Mouse (Mus musculus): ENCODE results near the gene Slc2a10. TPM values are rescaled to one million over a fixed set of nuclear protein-coding genes. Genes with fewer than 3 reads are reported as not detected.
"Not testable (repeated sequence)": the region's sequence is repeated elsewhere in the genome, so short reads cannot be mapped to it uniquely, and the experiment has no call there.

The Slc2a10 gene
- total and polyA plus RNA-seq, 3 experiments: 3.8 to 5.8 (median 5.0) TPM

DNA sequence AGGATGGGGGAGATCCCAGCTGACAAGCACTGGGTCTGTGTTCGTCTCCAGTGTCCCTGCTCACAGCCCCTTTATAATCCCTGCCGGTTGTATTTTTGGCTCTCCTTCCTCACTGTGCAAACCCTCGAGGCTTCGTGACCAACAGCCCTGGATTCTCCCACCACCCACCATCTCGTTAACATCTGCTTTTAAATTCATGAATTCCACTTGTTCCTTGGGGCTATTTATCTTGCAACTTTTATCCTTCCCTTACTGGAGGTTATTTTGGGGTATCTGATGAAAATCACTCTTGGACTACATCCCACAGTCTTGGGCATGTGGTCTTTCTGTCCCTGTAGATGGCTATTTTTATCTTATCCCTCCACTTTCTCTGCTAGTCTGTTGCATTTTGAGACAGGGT lies 6.9 kb downstream of the Slc2a10 start:
- TF ChIP-seq POLR2A (IDR thresholded peaks at IDR 0.05; ENCODE audit: insufficient read depth, low read depth, low read length) (no peak), CTCF (IDR thresholded peaks at IDR 0.05) (no peak), EP300 (IDR thresholded peaks at IDR 0.05; ENCODE audit: insufficient read depth, low read depth, low read length) (no peak)
- DNase-seq: no peak
- 27% methylated on average over 5 of the region's 5 CpGs for WGBS
- H3K27me3 ChIP-seq (ENCODE audit: control insufficient read depth, insufficient read depth, low read length): no peaks in the 10 kb centered on the region
- H3K27ac ChIP-seq: no peak overlapping the region
- no peak overlapping the region for H3K9ac ChIP-seq (ENCODE audit: low read depth, low read length)
- intact Hi-C loops (cut with DNase I): no loop called here
- H3K79me2 ChIP-seq (replicated peaks; ENCODE audit: control insufficient read depth, insufficient read depth, low read length): no peaks in the 10 kb centered on the region
- no peak overlapping the region for H3K4me3 ChIP-seq
- H3K36me3 ChIP-seq (ENCODE audit: control insufficient read depth, insufficient read depth, low read length): no peaks in the 10 kb centered on the region
- no peaks in the 10 kb centered on the region for H3K4me1 ChIP-seq (ENCODE audit: control insufficient read depth, insufficient read depth, low read length)

DNA sequence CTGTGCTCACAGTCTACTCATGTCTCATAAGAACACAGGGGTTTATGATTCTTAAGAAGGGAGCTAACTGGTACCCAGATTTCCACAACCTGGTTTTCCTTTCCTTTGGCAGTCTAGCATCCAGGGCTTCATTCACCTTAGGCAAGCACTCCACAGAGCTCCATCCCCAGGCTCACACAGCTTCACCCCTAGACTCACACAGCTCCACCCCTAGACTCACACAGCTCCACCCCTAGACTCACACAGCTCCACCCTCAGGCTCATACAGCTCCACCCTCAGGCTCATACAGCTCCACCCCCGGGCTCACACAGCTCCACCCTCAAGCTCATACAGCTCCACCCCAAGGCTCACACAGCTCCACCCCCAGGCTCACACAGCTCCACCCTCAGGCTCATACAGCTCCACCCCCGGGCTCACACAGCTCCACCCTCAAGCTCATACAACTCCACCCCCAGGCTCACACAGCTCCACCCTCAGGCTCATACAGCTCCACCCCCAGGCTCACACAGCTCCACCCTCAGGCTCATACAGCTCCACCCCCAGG lies 7.4 kb downstream of the Slc2a10 start:
- H3K36me3 ChIP-seq (ENCODE audit: control insufficient read depth, insufficient read depth, low read length); H3K27me3 ChIP-seq (ENCODE audit: control insufficient read depth, insufficient read depth, low read length); H3K27ac ChIP-seq; H3K79me2 ChIP-seq (replicated peaks; ENCODE audit: control insufficient read depth, insufficient read depth, low read length); H3K4me1 ChIP-seq (ENCODE audit: control insufficient read depth, insufficient read depth, low read length); DNase-seq; intact Hi-C loops (cut with DNase I); H3K9ac ChIP-seq (ENCODE audit: low read depth, low read length); H3K4me3 ChIP-seq: not testable (repeated sequence)
- WGBS: 71% methylated on average over 2 of the region's 2 CpGs

DNA sequence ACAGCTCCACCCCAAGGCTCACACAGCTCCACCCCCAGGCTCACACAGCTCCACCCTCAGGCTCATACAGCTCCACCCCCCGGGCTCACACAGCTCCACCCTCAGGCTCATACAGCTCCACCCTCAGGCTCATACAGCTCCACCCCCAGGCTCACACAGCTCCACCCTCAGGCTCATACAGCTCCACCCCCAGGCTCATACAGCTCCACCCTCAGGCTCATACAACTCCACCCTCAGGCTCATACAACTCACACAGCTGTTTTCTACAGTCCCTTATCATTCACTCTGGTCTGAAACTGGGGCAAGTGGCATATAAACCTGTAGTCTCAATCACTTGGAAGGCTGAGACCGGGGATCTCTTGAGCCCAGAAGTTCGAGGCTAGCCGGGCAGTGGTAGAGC lies 7.9 kb downstream of the Slc2a10 start:
- H3K4me1 ChIP-seq (ENCODE audit: control insufficient read depth, insufficient read depth, low read length); H3K4me3 ChIP-seq; H3K79me2 ChIP-seq (replicated peaks; ENCODE audit: control insufficient read depth, insufficient read depth, low read length); H3K27me3 ChIP-seq (ENCODE audit: control insufficient read depth, insufficient read depth, low read length); intact Hi-C loops (cut with DNase I); H3K9ac ChIP-seq (ENCODE audit: low read depth, low read length); H3K27ac ChIP-seq; H3K36me3 ChIP-seq (ENCODE audit: control insufficient read depth, insufficient read depth, low read length); DNase-seq: not testable (repeated sequence)
- 73% methylated on average over 4 of the region's 4 CpGs for WGBS

DNA sequence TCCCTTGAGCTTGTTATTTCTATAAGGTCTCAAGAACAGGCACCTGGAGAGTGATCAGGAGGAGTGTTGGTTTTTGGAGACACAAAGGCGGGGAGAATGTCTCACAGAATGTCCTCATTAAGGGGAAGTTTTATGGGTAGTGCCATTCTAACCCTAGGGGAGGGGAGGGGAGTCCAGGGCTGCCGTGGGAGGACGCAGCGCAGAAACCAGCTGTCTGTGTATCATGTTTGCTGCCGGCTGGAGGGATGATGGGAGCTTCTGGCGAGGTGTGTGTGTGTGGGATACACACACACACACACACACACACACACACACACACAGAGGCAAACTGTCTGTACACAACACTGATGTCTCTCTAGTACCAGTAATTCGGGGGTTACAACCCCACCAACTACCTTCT lies 8.8 kb downstream of the Slc2a10 start:
- H3K27me3 ChIP-seq (ENCODE audit: control insufficient read depth, insufficient read depth, low read length): no peaks in the 10 kb centered on the region
- H3K36me3 ChIP-seq (ENCODE audit: control insufficient read depth, insufficient read depth, low read length): no peaks in the 10 kb centered on the region
- TF ChIP-seq CTCF (IDR thresholded peaks at IDR 0.05) (no peak), EP300 (IDR thresholded peaks at IDR 0.05; ENCODE audit: insufficient read depth, low read depth, low read length) (no peak), POLR2A (IDR thresholded peaks at IDR 0.05; ENCODE audit: insufficient read depth, low read depth, low read length) (no peak)
- H3K4me1 ChIP-seq (ENCODE audit: control insufficient read depth, insufficient read depth, low read length): no peaks in the 10 kb centered on the region
- H3K9ac ChIP-seq (ENCODE audit: low read depth, low read length): no peak overlapping the region
- no peak overlapping the region for H3K27ac ChIP-seq
- H3K4me3 ChIP-seq: no peak overlapping the region
- DNase-seq: no peak
- no peaks in the 10 kb centered on the region for H3K79me2 ChIP-seq (replicated peaks; ENCODE audit: control insufficient read depth, insufficient read depth, low read length)
- WGBS: 67% methylated on average over 7 of the region's 7 CpGs
- intact Hi-C loops (cut with DNase I): no loop called here

DNA sequence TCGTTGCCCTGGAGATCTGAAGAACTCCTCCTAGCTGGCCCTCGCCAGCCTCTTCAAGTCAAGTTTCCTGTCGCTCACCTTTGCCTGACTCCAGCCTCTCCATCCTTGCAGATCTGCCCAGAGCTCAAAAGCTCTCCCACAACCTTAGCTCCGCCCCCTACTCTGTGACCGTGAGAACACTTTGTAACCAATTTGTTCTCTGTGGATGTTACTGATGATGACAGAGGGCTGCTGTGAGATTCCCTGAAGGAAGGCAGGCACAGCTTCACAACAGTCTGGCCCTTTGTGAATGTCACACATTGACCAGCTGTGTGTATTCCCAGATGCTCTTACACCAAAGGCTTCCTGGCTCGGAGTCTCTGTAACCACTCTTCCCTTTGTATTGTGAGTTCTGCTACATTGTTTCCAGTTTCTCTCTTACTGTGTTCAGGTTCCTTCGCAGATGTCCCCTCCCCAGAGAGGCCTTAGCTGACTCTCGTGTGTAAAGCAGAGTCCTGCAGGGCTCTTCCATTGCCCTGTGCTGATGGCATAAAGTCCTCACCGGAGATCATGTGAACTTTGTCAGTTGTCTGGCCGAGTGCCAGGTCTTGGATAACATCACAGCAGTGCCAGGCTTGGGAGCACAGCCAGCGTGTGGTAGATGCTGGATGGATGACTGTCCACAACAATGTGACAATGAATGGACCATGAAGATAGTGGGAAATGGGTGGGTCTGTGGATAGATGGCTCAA lies 9.4 kb downstream of the Slc2a10 start:
- peak; percentile 38 to 51 for DNase-seq
- H3K36me3 ChIP-seq (ENCODE audit: control insufficient read depth, insufficient read depth, low read length): no peaks in the 10 kb centered on the region

DNA sequence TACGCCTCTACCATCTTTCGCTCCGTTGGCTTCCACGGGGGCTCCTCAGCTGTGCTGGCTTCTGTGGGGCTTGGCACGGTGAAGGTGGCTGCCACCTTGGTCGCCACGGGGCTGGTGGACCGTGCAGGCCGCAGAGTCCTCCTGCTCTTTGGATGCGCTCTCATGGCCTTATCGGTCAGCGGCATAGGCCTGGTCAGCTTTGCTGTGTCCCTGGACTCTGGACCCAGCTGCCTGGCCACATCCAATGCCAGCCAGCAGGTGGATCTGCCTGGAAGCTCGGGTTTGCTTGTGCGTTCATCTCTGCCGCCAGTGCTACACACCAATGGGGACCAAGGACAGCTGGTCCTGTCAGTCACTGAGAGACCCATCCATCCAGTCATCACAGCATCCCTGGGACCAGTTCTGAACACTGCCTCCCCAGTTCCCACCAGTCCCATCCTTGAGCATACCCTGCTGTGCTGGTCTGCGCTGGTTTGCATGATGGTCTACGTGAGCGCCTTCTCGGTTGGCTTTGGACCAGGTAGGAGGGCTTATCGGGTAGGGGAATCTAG lies 11.7 kb downstream of the Slc2a10 start:
- H3K4me3 ChIP-seq: no peak overlapping the region
- no peaks in the 10 kb centered on the region for H3K79me2 ChIP-seq (replicated peaks; ENCODE audit: control insufficient read depth, insufficient read depth, low read length)
- no peaks in the 10 kb centered on the region for H3K4me1 ChIP-seq (ENCODE audit: control insufficient read depth, insufficient read depth, low read length)
- 96% methylated on average over 20 of the region's 20 CpGs for WGBS
- H3K9ac ChIP-seq (ENCODE audit: low read depth, low read length): no peak overlapping the region
- no peak overlapping the region for H3K27ac ChIP-seq
- intact Hi-C loops (cut with DNase I): no loop called here
- H3K27me3 ChIP-seq (ENCODE audit: control insufficient read depth, insufficient read depth, low read length): no peaks in the 10 kb centered on the region
- no peak for TF ChIP-seq CTCF (IDR thresholded peaks at IDR 0.05)
- TF ChIP-seq EP300 (IDR thresholded peaks at IDR 0.05; ENCODE audit: insufficient read depth, low read depth, low read length): no peak
- TF ChIP-seq POLR2A (IDR thresholded peaks at IDR 0.05; ENCODE audit: insufficient read depth, low read depth, low read length): no peak
- DNase-seq: no peak
- no peaks in the 10 kb centered on the region for H3K36me3 ChIP-seq (ENCODE audit: control insufficient read depth, insufficient read depth, low read length)

More for the DNA sequence above, 9.4 kb downstream of the Slc2a10 start:
- H3K9ac ChIP-seq (ENCODE audit: low read depth, low read length): no peak overlapping the region
- H3K4me1 ChIP-seq (ENCODE audit: control insufficient read depth, insufficient read depth, low read length): no peaks in the 10 kb centered on the region
- intact Hi-C loops (cut with DNase I): no loop called here
- no peak overlapping the region for H3K27ac ChIP-seq
- WGBS: 32% methylated on average over 11 of the region's 11 CpGs
- no peaks in the 10 kb centered on the region for H3K27me3 ChIP-seq (ENCODE audit: control insufficient read depth, insufficient read depth, low read length)
- TF ChIP-seq POLR2A (IDR thresholded peaks at IDR 0.05; ENCODE audit: insufficient read depth, low read depth, low read length) (no peak), EP300 (IDR thresholded peaks at IDR 0.05; ENCODE audit: insufficient read depth, low read depth, low read length) (no peak), CTCF (IDR thresholded peaks at IDR 0.05) (no peak)
- H3K79me2 ChIP-seq (replicated peaks; ENCODE audit: control insufficient read depth, insufficient read depth, low read length): no peaks in the 10 kb centered on the region
- H3K4me3 ChIP-seq: no peak overlapping the region

Data from heart, adult 2 months (tissue).